Mouse (Mus musculus): ENCODE measurements at regions not wholly inside any gene's neighbourhood (a gene's known extent, or its start where the extent isn't known, plus 50 kb on each side); places are given as distances from the start of the nearest gene placed in this dataset.

- TF ChIP-seq POLR2A (IDR thresholded peaks at IDR 0.05; ENCODE audit: control insufficient read depth in 1 of 2, insufficient read depth in 1 of 2, low read depth in 1 of 2, low read length in 2 of 2, poor library complexity in 1 of 2) (no peak), MAZ (IDR thresholded peaks at IDR 0.05; ENCODE audit: low read depth, low read length) (no peak), CTCF (IDR thresholded peaks at IDR 0.05 in 2 of 3, conservative IDR thresholded peaks at IDR 0.05 in 1 of 3; ENCODE audit: control insufficient read depth in 1 of 3, insufficient read depth in 1 of 3, low read depth in 2 of 3, low read length in 3 of 3, poor library complexity in 1 of 3, severe bottlenecking in 1 of 3) (no peak), EP300 (IDR thresholded peaks at IDR 0.05; ENCODE audit: low read depth in 1 of 2, low read length in 2 of 2) (no peak), KAT2A (conservative IDR thresholded peaks at IDR 0.05; ENCODE audit: low read depth, low read length) (no peak), SIN3A (IDR thresholded peaks at IDR 0.05; ENCODE audit: low read length) (no peak), MXI1 (IDR thresholded peaks at IDR 0.05; ENCODE audit: low read depth, low read length) (no peak), RAD21 (IDR thresholded peaks at IDR 0.05; ENCODE audit: low read depth, low read length) (no peak)
Measured at GRCm38 (mm10) chr5:126629826-126630225, 611.8 kb upstream of the Tmem132c start.
